Comparison of ENCODE assay signal across 23 mouse cellular contexts in genomic region chr17:12373601-12374144, GRCm38 (mm10). TPM values are rescaled to one million over a fixed set of nuclear protein-coding genes. Genes with fewer than 3 reads are reported as not detected.
DNase-seq lines count a peak whose midpoint lies in the region; ATAC-seq and TF ChIP-seq lines count a peak whose summit lies in the region.
"Had no signal": no experiment of that assay in that cellular context is flagged by ENCODE, and none has a peak within 500 bp of the region (broad histone marks: within the 10 kb centered on the region; RNA-seq: fewer than 3 reads in every experiment).

No protein-coding gene starts in this region.

- H3K9ac ChIP-seq in liver, postnatal 0 days (replicated peaks): no peak overlapping the region
- no peak overlapping the region for H3K9ac ChIP-seq in midbrain, embryonic 11.5 days (ENCODE audit: low read length)
- H3K9ac ChIP-seq: embryonic facial prominence, embryonic 12.5 days; forebrain, embryonic 13.5 days; forebrain, embryonic 15.5 days; forebrain, postnatal 0 days had no signal

- H3K27ac ChIP-seq in liver, postnatal 0 days (ENCODE audit: low read depth): no peak overlapping the region
- H3K27ac ChIP-seq in midbrain, embryonic 11.5 days (ENCODE audit: low read depth, low read length): no peak overlapping the region
- H3K27ac ChIP-seq: embryonic facial prominence, embryonic 10.5 days; embryonic facial prominence, embryonic 12.5 days; forebrain, embryonic 13.5 days; forebrain, embryonic 15.5 days had no signal

- H3K27me3 ChIP-seq in G1E (ENCODE audit: insufficient read depth, low read length): peaks cover 53% of the 10 kb centered on the region
- no peaks in the 10 kb centered on the region for H3K27me3 ChIP-seq in liver, postnatal 0 days (ENCODE audit: insufficient read depth, low read length)
- no peaks in the 10 kb centered on the region for H3K27me3 ChIP-seq in midbrain, embryonic 11.5 days (ENCODE audit: control insufficient read depth, insufficient read depth, low read length)
- H3K27me3 ChIP-seq: embryonic facial prominence, embryonic 12.5 days; forebrain, embryonic 13.5 days; forebrain, embryonic 15.5 days had no signal

- no peaks in the 10 kb centered on the region for H3K9me3 ChIP-seq in G1E (replicated peaks)
- no peaks in the 10 kb centered on the region for H3K9me3 ChIP-seq in liver, postnatal 0 days (ENCODE audit: low read length)
- no peaks in the 10 kb centered on the region for H3K9me3 ChIP-seq in midbrain, embryonic 11.5 days (ENCODE audit: control insufficient read depth, low read length)
- H3K9me3 ChIP-seq: embryonic facial prominence, embryonic 10.5 days; embryonic facial prominence, embryonic 12.5 days; forebrain, embryonic 13.5 days; forebrain, embryonic 15.5 days had no signal

- no peak for TF ChIP-seq EP300 in liver, postnatal 0 days (IDR thresholded peaks at IDR 0.05; ENCODE audit: low read depth)

- H3K4me2 ChIP-seq in liver, postnatal 0 days (ENCODE audit: low read depth, low read length): no peak overlapping the region
- H3K4me2 ChIP-seq in midbrain, embryonic 11.5 days: no peak overlapping the region
- H3K4me2 ChIP-seq: embryonic facial prominence, embryonic 12.5 days; forebrain, embryonic 13.5 days; forebrain, embryonic 15.5 days had no signal

- no peak for TF ChIP-seq CTCF in G1E (IDR thresholded peaks at IDR 0.05; ENCODE audit: low read depth, low read length)
- no peak for TF ChIP-seq CTCF in liver, postnatal 0 days (IDR thresholded peaks at IDR 0.05; ENCODE audit: low read depth)

- H3K36me3 ChIP-seq in G1E (replicated peaks): no peaks in the 10 kb centered on the region
- H3K36me3 ChIP-seq in liver, postnatal 0 days (replicated peaks; ENCODE audit: insufficient read depth, low read length): no peaks in the 10 kb centered on the region
- no peaks in the 10 kb centered on the region for H3K36me3 ChIP-seq in midbrain, embryonic 11.5 days (ENCODE audit: control insufficient read depth, insufficient read depth, low read length)
- H3K36me3 ChIP-seq: embryonic facial prominence, embryonic 10.5 days; embryonic facial prominence, embryonic 12.5 days; forebrain, embryonic 15.5 days had no signal

- no peak overlapping the region for H3K4me3 ChIP-seq in G1E (ENCODE audit: low read depth, low read length)
- no peak overlapping the region for H3K4me3 ChIP-seq in liver, postnatal 0 days (ENCODE audit: low read depth, low read length)
- no peak overlapping the region for H3K4me3 ChIP-seq in midbrain, embryonic 11.5 days (ENCODE audit: low read depth, low read length)
- H3K4me3 ChIP-seq: embryonic facial prominence, embryonic 10.5 days; embryonic facial prominence, embryonic 12.5 days; forebrain, embryonic 13.5 days; forebrain, embryonic 15.5 days had no signal

- DNase-seq in G1E (ENCODE audit: low spot score) (no peak), MEL-GATA-1-ER (ENCODE audit: extremely low read depth, low read depth) (peak; percentile 49)
- no peak for DNase-seq in frontal cortex, postnatal 36 days (ENCODE audit: low spot score in 2 of 2)
- DNase-seq in liver, postnatal 0 days: no peak
- no peak for DNase-seq in midbrain, embryonic 11.5 days (ENCODE audit: low spot score, missing footprints)
- DNase-seq: adrenal gland, adult 2 months; adrenal gland, postnatal 14 days; adrenal gland, postnatal 36 days; B cell, adult 2 months; cerebellum, adult 11-12 months; cerebellum, adult 2 months; cerebellum, adult 9-10 months; cerebellum, postnatal 10 days; cerebellum, postnatal 25 days; forebrain, postnatal 0 days had no signal

- peak; percentile 55 for ATAC-seq in G1E (ENCODE audit: extremely low read depth, insufficient number of reproducible peaks, low FRiP score, poor library complexity, severe bottlenecking)
- ATAC-seq in megakaryocyte-erythroid progenitor cell, adult 5-6 weeks (replicated peaks; ENCODE audit: low FRiP score, low TSS enrichment, poor library complexity, severe bottlenecking): peak; percentile 46
- ATAC-seq in liver, postnatal 0 days: no peak
- ATAC-seq in midbrain, embryonic 11.5 days (ENCODE audit: low FRiP score): no peak
- ATAC-seq: CD4-positive, CD25-positive, alpha-beta regulatory T cell, adult 4 months; forebrain, embryonic 13.5 days; forebrain, embryonic 15.5 days; forebrain, postnatal 0 days had no signal

- WGBS in liver, postnatal 0 days (ENCODE audit: insufficient replicate concordance): 44% methylated on average over 3 of the region's 3 CpGs
- 84% methylated on average over 3 of the region's 3 CpGs for WGBS in midbrain, embryonic 11.5 days

- H3K4me1 ChIP-seq in G1E (ENCODE audit: insufficient read depth, low read depth, low read length): peaks cover 32% of the 10 kb centered on the region
- peaks cover 12% of the 10 kb centered on the region for H3K4me1 ChIP-seq in liver, postnatal 0 days (ENCODE audit: insufficient read depth)
- peaks cover 4% of the 10 kb centered on the region; the same call in 1 of the 2 replicates for H3K4me1 ChIP-seq in midbrain, embryonic 11.5 days (ENCODE audit: control insufficient read depth, insufficient read depth, low read length)
- H3K4me1 ChIP-seq: forebrain, embryonic 15.5 days had no signal

RNA-seq across cellular contexts. Expression of gene Plg, which starts 4.7 kb away (rescaled TPM):
- total RNA-seq in G1E (2014; fragmentation: Nextera tagmentation) (not detected in 2 replicates), G1E (2017) (0.06 TPM in 1 of 2 replicates, not detected in the other)
- polyA plus RNA-seq in G1E (2012): not detected in 2 replicates
- total RNA-seq in megakaryocyte-erythroid progenitor cell, adult 5-6 weeks (2014; fragmentation: Nextera tagmentation): not detected in 2 replicates
- not detected in 2 replicates for total RNA-seq in megakaryocyte-erythroid progenitor cell, adult 5-6 weeks (2017)
- 1,130 and 1,170 TPM in 2 replicates for polyA plus RNA-seq in liver, postnatal 0 days (2015; fragmentation: Nextera tagmentation; extraction: Ambion mirVana)
- 0.06 TPM in 1 of 2 replicates, not detected in the other for polyA plus RNA-seq in midbrain, embryonic 11.5 days (2014; fragmentation: Nextera tagmentation; extraction: Ambion mirVana)
- total RNA-seq: CH12.LX; forebrain, postnatal 0 days had no signal
- polyA plus RNA-seq: CD4-positive, CD25-positive, alpha-beta regulatory T cell, adult 4 months; embryonic facial prominence, embryonic 10.5 days; embryonic facial prominence, embryonic 14.5 days; forebrain, embryonic 15.5 days had no signal

RNA-seq across cellular contexts. Expression of gene Map3k4, which starts 55.1 kb away (rescaled TPM):
- total RNA-seq in G1E (2014; fragmentation: Nextera tagmentation) (27.5 and 28.7 TPM in 2 replicates), G1E (2017) (26.8 and 30.6 TPM in 2 replicates)
- polyA plus RNA-seq in G1E (2012): 40.3 and 55.8 TPM in 2 replicates
- 18.8 and 19.9 TPM in 2 replicates for total RNA-seq in megakaryocyte-erythroid progenitor cell, adult 5-6 weeks (2014; fragmentation: Nextera tagmentation)
- 18.2 and 20.2 TPM in 2 replicates for total RNA-seq in megakaryocyte-erythroid progenitor cell, adult 5-6 weeks (2017)
- 9.8 and 13.0 TPM in 2 replicates for polyA plus RNA-seq in liver, postnatal 0 days (2015; fragmentation: Nextera tagmentation; extraction: Ambion mirVana)
- 46.3 and 51.3 TPM in 2 replicates for polyA plus RNA-seq in midbrain, embryonic 11.5 days (2014; fragmentation: Nextera tagmentation; extraction: Ambion mirVana)

Comparison
In these comparisons a context has a peak if more than half of its experiments do, and no peak if none do; other contexts are left out.
1. ATAC-seq: peak in G1E (single experiment) and megakaryocyte-erythroid progenitor cell, adult 5-6 weeks (single experiment); none in liver, postnatal 0 days (single experiment) and midbrain, embryonic 11.5 days (single experiment).
2. RNA of gene Plg, which starts 4.7 kb away (polyA plus RNA-seq): 1,130 to 1,170 TPM in liver, postnatal 0 days; not detected in G1E and 0.06 TPM in midbrain, embryonic 11.5 days; every median in the first group is over 1,000 times any median in the second.